Mouse (Mus musculus): ENCODE data around the gene Cacna1f.

DNA sequence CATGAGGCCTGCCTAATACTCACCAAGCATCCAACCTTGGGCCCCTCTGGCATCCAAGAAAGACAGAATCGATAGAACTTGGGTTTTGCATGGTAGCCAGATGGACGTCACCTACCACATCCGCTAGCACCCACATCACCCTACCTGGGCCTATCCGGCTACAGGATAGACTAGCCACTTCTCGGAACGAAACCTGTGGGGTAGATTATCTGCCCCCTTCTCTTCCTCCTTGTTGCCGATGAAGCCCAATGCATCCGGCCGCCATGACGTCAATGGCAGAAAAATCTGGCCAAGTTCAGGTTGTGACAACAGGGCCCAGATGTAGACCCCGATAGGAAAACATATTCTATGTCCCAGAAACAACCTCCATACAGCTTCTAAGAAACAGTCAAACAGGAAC lies 23.0 kb upstream of the Cacna1f start:
- no peak for TF ChIP-seq POLR2A (IDR thresholded peaks at IDR 0.05; ENCODE audit: borderline replicate concordance, extremely low read depth, insufficient read depth, insufficient read length, poor library complexity, severe bottlenecking)
- TF ChIP-seq CTCF (IDR thresholded peaks at IDR 0.05; ENCODE audit: borderline replicate concordance, extremely low read depth, insufficient read depth, insufficient read length): no peak

Data from brain, embryonic 14.5 days (tissue).